Mouse (Mus musculus): ENCODE results near the gene Clns1a.

Gene Clns1a

DNA sequence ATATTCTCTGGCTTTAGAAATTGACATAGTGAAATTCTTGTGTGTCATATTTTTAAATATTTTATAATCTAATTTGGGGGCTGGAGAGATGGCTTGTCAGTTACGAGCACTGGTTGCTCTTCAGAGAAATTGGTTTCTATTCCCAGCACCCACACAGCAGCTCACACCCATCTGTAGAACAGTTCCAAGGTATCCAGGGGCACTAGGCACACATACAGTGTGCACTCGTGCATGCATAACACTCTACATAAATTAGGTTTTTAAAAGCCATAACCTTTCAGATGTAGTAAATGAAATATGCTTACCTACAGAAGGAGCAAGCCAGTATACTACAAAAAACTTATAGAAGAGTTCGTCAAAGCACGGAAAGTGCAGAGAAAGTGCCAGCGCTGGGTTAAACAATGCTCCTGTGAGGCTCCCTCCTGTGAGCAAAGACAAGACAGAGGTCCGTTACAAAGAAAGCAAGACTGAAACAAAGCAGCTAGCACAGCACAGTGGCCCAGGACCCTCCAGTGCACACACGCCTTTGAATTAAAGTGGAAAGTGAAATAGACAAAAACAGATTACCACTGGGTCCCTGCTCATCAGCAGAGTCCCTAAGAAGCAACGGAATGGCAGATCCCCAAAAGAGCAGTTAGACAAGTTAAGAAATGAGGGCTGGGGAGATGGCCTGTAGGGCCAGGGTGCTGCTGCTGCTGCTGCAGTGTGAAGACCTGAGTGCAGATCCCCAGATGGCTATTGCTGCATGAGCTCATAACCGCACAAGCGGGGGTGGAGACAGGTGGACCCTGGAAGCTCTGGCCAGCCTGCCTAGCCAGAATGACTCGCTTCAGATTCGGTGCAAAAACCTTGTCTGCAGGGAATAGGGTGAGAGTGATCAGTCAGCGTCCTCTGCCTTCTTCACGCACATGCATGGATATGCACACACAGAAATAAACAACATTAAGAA is 32.5 kb downstream of the Clns1a start:
- no peak for DNase-seq

DNA sequence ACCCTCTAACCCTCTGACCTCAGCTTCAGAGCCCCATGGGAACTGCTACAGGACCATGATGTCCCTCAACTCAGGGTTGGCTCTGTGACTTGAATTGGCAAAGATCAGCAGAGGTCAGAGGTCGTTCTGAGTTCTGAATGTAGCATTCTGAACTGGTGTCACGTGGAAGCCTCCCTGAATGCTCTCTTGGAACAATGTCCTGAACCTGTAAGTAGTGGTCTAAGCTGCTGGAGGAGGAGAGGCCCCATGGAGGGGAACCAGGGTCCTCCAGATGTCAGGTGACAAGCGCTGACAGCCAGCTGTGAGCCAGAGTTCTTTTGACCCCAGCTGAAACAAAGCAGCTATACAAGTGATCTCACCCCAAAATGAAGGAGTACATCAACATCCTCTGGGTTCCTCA is 34.0 kb downstream of the Clns1a start:
- DNase-seq = no peak

DNA sequence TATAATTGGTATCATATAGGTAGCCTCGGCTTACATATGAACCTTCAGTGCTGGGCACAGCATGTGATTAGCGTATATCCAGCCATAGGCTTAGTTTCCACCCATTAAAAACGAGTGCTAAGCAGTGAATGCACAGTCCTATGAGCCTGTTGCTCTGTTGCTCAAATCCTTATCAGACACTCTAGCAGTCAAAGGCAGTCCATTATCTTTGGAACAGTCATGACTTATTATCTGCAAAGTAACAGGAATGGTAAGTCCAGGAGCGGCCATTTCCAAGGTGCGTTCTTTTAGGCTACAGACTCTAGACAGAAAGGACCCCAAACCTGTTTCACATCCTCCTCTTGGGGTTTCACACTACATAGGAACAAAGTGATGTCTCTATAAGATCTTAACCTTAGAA is 37.2 kb downstream of the Clns1a start:
- peak; percentile 34 for DNase-seq

DNA sequence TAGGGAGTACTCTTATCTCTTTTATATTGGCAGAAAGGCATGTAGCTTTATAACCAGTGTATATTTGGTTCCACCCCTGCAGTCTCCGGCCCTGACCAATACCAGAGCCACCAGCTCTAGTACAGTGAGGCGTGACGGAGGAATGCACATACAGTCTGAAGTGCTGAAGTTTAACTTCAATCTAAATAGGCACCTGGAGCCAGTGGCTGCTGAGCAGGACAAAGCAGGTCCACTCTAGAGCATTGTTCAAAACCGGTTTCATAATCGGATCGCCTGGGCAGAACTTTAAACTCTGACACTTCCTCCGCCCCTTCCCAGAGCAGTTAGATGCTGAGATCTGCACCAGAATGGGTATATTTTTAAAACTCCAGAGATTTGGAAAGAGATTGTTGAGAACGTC is 38.6 kb downstream of the Clns1a start:
- no peak for DNase-seq

DNA sequence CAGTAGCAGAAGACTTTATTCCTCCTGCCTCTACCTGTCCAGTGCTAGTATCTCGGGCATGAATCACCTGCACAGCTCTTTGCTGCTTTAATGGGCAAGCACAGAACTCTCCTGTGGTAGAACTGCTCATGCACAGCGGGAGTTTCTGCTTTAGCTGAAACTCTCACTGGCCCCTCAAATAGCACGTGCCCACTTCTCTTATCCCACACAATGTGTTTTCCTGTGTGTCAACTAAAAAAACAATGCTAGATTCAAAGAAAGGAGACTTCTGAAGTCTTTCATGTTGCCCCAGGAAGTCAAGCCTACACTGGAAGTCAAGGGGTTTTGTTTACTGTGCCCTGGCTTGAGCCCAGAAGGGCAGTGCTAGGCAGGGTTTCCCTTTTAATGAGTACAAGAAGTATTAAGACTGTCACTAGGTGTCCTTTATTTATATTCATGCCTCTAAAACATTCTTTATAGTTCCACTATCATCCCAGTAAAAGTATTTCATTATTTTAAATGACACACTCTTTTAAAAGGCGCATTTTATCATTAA is 39.5 kb downstream of the Clns1a start:
- no peak for DNase-seq

DNA sequence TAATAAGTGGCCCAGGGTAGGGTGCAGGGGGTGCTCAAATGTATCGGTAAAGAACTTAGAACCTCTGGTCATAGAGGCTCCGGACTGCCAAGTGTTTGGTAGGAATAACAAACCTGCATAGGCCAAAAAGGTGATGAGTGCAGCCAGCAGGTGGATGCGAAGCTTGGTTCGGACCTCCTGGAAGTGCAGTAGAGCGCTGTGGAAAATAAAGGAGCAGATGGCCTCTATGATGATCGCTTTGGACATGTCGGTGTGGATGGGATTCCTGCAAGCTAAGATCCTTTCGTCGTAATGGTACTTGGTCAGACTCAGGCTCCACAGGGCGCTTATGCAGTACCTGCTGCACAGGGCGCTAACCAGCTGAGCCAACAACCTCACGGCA is 40.8 kb downstream of the Clns1a start:
- no peak for DNase-seq

DNA sequence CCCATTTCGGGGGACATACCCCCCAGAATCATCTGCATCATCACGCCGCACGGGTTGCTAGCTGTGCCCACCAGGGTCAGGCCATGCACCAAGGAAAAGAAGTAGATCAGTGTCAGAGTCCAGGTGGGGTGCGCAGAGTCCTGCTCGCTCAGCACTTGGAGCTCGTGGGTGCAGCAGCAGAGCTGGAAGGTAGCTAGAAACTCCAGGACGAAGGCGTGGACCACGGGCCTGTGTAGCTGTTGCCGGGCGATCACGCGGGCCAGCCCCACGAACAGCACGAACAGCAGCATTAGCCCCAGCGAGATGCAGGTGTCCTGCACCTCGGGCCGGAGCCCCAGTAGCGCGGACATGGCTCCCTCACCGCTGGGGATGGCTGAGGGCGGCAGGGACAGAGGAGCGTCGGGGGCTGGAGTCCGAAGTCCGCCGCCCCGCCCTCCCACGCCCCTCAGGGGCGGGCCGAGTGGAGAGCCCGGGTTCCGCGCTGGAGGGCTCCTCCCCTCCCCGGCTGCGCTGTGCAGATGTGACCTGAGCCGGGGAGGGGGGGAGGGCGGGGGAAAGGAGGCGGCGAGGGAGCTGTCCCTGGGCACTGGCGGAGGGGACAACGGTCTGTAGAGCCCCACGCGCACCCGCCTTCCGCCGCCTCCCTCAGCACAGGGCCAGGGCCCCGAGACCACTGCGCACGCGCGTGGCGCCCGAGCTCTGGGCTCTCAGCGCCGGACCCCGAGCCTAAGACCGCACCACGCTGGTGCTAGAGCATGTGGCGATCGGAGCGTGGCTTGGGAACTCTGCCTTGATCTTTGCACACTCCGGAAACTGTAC is 41.4 kb downstream of the Clns1a start, which contains the start of gene Aqp11:
Gene Aqp11 (minus strand): TSS at position 652 of the 819 bp plus-strand sequence.
- DNase-seq = peak; percentile 95

DNA sequence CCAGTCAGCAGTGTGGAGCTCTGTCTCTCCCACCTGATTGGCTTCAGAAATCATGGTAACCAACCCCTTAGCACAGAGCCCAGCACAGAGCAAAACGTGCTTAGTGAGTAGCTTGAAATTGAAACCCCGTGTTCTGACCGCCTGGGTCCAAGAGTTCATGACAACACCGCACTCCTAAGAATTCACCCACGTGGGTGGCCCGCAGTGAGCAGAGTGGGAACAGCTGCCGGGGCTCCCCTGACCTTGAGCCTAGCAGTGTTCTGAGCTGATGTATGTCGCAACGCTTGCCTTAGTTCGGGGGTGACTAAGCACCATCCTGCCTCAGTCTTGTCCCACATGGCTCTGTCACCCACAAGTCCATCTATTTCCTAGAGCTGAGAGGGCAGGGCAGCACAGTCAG is 44.5 kb downstream of the Clns1a start:
- peak; percentile 41 for DNase-seq

DNA sequence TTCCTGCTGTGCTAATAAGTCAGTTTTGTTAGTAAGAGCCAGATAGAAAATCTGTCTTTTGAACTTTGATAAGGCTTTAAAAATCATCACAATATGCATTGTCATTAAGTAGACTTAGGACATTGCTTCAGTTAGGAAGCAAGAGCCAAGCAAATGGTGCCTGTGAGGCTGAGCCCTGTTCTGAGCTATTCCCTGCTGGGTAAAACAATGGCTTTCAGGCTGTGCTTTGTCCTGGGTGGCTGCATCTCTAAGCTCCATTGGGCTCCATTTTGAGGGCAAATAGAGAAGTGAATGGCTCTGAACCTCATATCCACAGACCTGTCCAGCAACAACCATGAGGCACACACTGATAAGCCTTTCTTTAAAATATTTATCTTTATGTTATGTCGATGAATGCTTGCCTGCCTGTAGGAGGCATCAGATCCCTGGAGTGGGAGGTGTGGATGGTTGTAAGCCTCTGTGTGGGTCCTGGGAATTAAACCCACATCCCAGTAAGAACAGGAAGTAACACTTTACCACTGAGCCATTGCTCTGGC is 45.4 kb downstream of the Clns1a start:
- peak; percentile 17 for DNase-seq

DNA sequence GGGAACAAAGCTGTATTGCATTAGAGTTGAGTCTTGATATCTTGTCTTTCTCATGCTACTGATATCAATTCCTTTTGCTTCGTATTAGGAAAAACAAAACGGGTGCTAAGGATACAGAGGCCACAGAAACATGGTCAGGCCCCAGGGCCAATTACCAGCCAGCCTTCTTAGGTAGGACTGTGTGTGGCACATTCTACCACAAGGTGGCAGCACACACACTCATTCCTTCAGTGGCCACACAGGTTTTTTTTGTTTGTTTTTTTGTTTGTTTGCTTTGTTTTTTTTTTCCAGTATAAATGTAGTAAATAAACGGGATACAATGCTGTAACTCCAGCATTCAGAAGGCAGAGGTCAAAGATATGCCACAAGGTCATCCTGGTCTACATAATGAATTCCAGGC is 48.9 kb downstream of the Clns1a start:
- DNase-seq = peak; percentile 78

DNA sequence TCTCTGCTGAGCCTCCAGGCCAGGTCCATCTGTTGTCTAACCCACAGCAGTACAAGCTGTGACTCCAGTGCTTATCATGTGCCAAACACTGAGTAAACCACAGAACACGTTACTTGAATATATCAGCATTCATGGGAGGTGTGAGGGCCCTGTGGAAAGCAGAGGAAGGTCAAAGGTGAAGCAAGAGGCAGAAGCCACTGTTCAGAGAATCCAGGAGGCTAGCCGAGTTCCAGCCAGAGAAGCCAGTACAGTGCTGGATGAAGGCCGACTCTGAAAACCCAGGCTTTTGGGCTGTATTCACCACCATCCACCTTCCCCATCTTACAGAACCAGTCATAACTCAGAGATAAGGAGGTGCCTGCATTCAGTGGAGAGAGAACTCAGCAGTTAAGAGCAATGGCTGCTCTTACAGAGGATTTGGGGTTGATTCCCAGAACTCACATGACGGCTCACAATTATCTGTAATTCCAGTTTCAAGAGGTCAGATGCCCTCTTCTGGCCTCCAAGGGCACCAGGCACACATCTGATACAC is 50.8 kb downstream of the Clns1a start:
- peak; percentile 71 for DNase-seq

DNA sequence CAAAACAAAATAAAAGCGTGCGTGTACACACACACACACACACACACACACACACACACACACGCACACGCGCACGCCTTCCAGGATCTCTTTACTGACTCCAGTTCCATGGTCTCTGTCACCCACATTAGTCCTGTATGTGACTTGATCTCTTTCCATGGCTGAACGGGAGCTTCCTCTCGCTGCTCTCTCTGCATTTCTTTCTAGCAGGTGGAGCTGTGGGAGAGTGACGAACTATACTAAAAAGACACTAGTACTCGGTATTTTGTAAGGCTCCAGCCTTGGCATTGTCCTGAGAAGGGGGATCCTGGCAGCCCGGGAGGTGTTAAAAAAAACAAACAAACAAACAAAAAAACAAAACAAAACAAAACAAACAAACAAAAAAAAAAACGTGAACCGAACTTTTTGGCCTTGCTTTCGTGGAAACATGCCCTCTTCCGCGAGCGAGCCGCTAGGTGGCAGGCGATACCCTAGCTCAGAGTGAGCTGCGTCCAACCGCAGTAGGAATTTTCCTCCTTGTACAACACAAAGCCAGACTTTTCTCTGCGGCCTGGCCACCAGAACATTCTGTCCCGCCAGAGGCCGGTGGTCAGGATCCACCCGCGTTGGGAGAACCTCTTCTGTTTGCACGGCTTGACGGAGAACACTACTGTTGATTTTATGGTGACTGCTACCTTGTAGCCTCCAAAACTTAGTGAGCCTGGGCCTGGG is 51.5 kb downstream of the Clns1a start:
- peak; percentile 89 for DNase-seq

DNA sequence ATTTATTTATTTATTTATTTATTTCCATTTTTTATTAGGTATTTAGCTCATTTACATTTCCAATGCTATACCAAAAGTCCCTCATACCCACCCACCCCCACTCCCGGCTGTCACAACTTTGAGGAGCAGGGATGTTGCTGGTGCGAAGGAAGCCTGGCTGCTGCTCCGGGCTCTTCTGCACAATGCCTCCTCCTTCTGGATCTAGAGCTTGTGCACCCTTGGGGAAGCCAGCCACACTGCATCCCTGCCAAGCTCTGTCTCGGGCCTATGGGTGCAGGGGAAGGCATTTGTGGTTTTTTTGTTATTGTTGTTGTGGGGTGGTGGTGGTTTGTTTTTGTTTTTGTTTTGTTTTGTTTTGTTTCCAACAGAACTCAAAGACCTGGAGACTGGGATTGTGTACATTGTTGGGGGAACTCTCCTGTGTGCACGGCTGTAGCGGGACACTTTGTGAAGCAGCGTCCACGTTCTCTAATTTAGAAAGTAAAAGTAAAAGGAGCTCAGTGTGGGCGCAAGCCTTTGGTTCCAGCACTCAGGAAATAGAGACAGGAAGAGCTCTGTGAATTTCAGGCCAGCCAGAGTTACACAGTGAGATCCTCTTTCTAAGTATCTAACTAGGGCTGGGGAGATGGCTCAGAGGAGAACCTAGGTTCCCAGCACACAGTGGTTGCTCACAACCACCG is 52.2 kb downstream of the Clns1a start:
- DNase-seq = peak; percentile 35

DNA sequence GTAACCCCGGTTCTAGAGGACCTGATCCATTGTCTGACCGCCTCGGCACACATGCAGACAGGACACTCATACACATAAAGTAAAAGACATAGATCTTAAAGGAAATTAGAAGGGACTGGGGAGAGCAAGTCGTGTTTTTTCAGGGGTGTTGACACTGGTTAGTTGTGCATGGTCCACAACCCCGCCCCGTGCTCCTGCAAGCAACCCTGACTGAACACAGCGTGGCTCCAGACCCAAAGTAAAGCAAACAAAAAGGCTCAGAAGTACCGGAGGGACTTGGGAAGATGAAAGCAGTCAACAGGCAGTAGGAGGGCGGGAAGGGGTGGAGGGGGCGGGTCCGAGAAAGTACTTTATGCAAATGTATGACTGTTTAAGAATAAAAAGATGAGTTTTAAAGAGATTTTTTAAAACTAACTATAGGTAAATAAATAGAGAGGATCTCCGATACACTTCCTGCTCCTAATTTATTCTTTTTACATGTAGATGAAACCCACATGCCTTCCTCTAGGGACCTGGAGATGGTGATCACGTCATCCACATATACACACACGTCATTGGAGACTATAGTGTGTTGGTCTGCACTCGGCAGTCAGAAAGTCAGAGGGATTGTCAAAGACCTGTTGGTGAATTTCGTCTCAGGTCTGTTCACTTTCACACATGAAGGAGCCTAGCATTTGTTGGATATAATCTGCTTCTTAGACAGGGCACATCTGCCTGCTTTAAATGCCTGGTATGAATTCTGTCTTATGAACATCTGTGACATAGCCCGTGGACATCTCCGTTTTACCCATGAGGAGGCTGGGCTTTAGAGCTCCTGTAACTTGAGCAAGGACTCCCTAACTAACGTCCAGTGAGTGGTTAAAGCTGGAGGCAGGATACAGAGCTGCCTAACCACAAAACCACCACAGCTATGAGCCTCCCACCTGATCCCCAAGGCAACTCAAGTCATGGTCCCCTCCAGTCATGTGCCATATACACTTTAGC is 53.1 kb downstream of the Clns1a start:
- peak; percentile 65 for DNase-seq

DNA sequence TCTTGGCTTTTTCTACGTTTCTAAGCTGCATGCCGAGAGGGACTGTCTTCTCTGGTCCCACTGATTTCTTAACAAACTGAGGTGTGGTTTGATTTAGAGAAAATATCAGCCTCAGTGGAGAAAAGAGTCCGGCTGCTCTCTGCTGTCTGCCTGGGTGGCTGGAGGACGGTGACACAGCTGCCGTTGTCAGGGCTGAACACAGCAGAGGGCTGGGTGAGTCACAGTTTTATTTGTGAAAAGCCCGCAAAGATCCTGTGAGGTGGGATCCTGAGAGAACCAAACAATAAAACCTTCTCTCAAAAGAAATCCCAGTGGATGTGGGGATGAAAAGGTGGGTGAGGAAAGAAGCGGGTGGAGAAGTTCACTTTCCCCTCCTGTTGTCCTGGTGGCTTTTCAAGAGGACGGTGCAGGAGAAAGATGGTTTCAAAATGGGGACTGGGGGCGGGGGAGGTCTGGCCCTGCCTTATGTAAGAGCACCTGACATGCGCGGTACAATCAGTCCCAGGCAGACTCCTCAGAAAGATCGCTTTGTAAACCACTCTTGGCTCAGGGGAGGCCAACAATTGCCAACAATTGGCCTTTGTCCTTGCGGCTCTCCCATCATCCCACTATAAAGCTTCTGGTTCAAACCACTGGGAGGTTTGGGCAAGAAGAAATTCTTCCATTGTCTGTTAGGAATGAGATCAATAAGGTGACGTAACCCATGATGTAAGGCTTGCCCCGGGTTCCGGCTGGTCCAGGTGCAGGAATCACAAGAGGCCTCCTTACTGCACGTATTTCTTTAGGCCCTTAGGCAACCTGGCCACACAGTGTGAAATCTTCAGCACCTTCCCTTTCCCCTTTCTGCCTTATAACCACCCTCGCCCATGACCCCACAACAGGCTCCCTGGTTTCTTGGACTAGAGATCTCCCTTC is 60.8 kb downstream of the Clns1a start:
- DNase-seq = no peak

DNA sequence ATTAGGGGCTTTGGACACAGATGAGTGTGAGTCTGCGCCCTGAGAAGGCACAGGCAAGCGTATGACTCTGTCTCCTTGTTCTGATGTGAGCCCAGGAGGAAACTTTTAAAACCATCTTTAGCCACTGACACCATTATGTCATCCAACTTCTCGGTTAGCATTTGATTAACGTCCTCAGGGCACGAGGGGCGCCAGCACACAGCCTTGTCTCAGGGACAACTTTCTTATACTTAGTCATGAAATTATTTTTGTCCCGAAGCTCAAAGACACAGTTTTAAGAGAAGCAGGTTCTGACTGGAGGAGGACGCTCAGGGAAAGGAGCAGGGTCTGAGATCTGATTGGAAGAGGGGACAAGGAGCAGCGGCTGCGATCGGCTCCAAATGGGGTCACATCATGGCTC is 68.2 kb downstream of the Clns1a start:
- no peak for DNase-seq

DNA sequence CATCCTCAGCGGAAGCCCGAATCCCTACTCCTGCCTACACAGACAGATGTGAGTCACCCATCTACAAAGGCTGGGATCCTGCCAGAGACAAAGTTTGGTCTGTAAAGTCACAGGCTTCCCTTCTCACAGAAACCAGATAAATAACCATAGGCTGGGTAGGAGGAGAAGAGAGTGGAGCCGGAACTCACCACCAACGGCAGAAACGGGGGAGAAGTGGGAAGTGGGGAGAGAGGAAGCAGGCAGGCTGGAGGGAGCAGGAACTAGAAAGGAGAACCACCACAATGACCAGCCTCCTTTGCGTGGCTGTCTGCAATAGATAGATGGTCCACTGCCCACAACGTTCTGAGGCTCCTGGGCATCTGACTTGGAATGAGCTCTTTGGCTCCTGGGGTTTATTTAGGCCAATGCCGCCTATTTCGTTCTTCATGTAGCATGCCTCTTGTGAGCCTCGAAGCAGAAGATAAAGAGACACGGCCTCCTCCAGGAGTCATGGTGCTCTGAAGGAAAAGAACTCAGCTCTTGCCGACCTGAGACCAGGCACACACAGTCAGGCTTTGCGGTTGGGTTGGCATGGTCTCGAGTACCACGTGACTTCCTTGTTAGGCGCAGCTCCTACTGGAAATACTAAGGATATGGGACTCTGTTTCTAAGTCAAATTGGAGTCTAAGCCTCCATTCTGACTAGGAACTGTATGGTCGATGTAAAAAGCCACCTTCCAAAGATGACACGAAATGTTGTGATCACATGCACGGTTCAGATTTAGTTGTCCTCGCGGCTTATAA is 68.9 kb downstream of the Clns1a start:
- peak; percentile 20 for DNase-seq

DNA sequence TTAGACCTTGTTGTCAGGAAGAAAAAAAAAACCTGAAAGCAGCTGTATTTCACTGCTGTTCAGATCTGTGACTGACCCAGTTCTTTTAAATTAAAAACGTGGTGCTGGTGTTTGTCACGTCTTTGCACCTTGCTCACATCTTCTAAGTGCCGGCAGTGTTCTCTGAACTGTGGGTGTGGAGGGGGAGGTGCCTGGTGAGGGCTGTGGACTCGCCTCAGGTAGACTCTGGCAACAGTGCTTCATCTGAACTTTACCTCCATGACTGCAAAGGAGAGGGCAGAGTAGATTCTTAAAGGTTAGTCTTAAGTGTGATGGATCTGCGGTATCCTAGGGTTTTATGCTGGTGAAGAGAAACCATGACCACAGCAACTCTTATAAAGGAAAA is 69.5 kb downstream of the Clns1a start:
- DNase-seq = no peak
